Mouse (Mus musculus): ENCODE results near the gene Foxb2.

DNA sequence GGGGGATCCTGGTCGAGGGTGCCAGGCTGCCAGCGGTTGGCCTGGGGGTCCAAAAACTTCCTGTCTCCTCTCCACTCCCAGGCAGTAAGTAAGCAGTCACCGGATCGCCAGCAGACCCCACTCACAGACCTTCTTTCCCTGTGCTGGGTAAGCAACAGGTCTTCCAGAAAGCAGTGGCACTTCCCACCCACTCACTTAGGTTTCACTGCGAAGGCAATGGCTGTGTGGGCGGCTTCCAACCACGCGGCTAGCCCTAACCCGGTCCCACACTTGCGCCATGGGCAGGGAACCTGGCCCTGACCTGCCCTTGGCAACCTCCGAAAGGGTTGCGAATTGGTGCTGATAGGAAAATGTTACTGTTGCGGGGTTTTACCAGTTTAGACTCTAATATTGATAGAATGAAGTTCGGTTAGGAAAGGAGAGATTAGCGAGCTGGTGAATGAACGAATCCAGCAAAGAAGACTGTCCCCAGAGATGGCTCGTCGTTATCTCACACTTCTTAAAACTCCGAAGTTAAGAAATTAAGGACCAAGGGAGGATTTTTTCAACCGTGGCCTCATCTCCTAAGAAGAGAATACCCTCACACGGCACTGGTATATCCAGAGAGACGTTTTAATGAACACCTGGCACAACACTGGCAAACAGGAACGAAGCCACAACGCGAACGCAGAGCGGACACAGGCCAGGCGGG is 3.0 kb downstream of the Foxb2 start:
- TF ChIP-seq CTCF (IDR thresholded peaks at IDR 0.05; ENCODE audit: low read depth) = no peak
- no peak for TF ChIP-seq EP300 (optimal IDR thresholded peaks at IDR 0.05)

Measured in stomach, postnatal 0 days (tissue).